Mouse (Mus musculus) brain, embryonic 14.5 days (tissue): ENCODE measurements at regions not wholly inside any gene's neighbourhood (a gene's known extent, or its start where the extent isn't known, plus 50 kb on each side); places are given as distances from the start of the nearest gene placed in this dataset.

ENCODE experiments used
- CTCF ChIP-seq: fragments of 200-500 bp; IDR thresholded peaks from 2 replicates; pipeline ENCODE4 v1.5.1; 2012; ENCODE audit warnings: inconsistent platforms, mild to moderate bottlenecking, moderate library complexity, borderline replicate concordance; ENCODE audit not compliant: insufficient read depth, insufficient read length; ENCODE audit errors: extremely low read depth
- POLR2A ChIP-seq: fragments of 200-500 bp; IDR thresholded peaks from 2 replicates; pipeline ENCODE4 v1.6.1; 2012; ENCODE audit warnings: mild to moderate bottlenecking, inconsistent platforms, borderline replicate concordance; ENCODE audit not compliant: poor library complexity, insufficient read depth, insufficient read length, severe bottlenecking; ENCODE audit errors: extremely low read depth

DNA sequence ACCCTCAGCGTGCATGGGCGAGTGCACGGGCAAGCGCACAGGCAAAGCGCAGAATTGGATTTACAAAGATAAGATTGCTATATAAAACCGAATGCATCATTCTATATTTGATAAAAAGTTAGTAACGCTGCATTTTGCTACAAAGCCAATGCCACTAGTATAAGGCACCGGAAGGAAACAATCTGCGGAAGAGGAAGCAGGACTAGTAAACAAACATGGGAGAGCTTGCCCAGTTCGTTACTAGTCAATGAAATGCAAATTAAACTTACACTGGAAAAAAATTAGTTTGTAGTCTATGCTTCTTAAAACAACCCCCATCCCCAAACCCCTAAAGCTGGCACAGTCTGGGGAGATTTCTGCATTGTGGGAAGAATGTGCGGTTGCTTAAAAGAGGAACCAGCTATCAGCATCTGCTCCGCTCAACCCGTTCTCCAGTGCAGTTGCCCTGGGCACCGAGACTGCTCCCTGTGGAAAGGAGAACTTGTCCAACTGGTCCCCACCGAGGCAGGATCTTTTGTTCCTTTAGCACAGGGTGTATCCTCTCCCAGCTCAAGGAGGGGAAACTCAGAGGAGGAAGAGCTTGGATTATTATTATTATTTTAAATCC, 389.6 kb upstream of the Adgrl2 start:
- TF ChIP-seq CTCF (no peak), POLR2A (no peak)
